Mouse (Mus musculus) midbrain, postnatal 0 days (tissue): ENCODE measurements around the gene Tead1. TPM values are rescaled to one million over a fixed set of nuclear protein-coding genes. Genes with fewer than 3 reads are reported as not detected.

Experiments used
- ATAC-seq: fragments of 200-750 bp; cut with Nextera tagmentation; 2 replicates; pipeline ENCODE4 v1.8.0; 2017; ENCODE audit warnings: moderate number of reproducible peaks, mild to moderate bottlenecking, moderate TSS enrichment, moderate library complexity; ENCODE audit not compliant: low FRiP score
- DNase-seq: peaks from one replicate; pipeline ENCODE4 v3.0.0-alpha.2; 2015; ENCODE audit warnings: low spot score
- H3K27ac ChIP-seq: fragments of 300-500 bp; sonication (generic); 2 replicates; pipeline ENCODE4 v1.5.1; 2014; ENCODE audit warnings: low read depth, mild to moderate bottlenecking, low read length, mixed read lengths
- H3K27me3 ChIP-seq: fragments of 300-500 bp; sonication (generic); 2 replicates; pipeline ENCODE4 v1.6.1; 2014; ENCODE audit warnings: low read length, control low read depth, mixed read lengths; ENCODE audit not compliant: insufficient read depth
- H3K36me3 ChIP-seq: fragments of 300-500 bp; sonication (generic); 2 replicates; pipeline ENCODE4 v1.6.1; 2014; ENCODE audit warnings: low read length, control low read depth, mixed read lengths; ENCODE audit not compliant: insufficient read depth
- H3K4me1 ChIP-seq: fragments of 300-500 bp; sonication (generic); 2 replicates; pipeline ENCODE4 v1.6.1; 2014; ENCODE audit warnings: mild to moderate bottlenecking, control low read depth, antibody characterized with exemption, low read length, mixed read lengths; ENCODE audit not compliant: insufficient read depth
- H3K4me2 ChIP-seq: fragments of 300-500 bp; sonication (generic); 2 replicates; pipeline ENCODE4 v1.6.1; 2014; ENCODE audit warnings: low read depth, mild to moderate bottlenecking, low read length, mixed read lengths; ENCODE audit not compliant: poor library complexity, severe bottlenecking
- H3K4me3 ChIP-seq: fragments of 300-500 bp; sonication (generic); 2 replicates; pipeline ENCODE4 v1.5.1; 2014; ENCODE audit warnings: low read depth, mild to moderate bottlenecking, low read length, moderate library complexity
- H3K9ac ChIP-seq: fragments of 300-500 bp; sonication (generic); replicated peaks from 2 replicates; pipeline ENCODE4 v1.6.1; 2014; ENCODE audit warnings: mild to moderate bottlenecking, low read length, moderate library complexity, mixed read lengths; ENCODE audit not compliant: poor library complexity, severe bottlenecking
- H3K9me3 ChIP-seq: fragments of 300-500 bp; sonication (generic); 2 replicates; pipeline ENCODE4 v1.6.1; 2016; ENCODE audit warnings: low read length, control low read depth
- CTCF ChIP-seq: IDR thresholded peaks from 2 replicates; pipeline ENCODE4 v1.5.1; 2016; ENCODE audit warnings: antibody characterized with exemption, mild to moderate bottlenecking
- whole genome bisulfite sequencing: fragments of 180-500 bp; shearing (Covaris S2); extraction: QIAGEN DNeasy Blood & Tissue Kit; methylation state at CpG from one replicate; pipeline ENCODE4 v1.1.7; 2014; 5-methylcytosine and 5-hydroxymethylcytosine counted together
- microRNA-seq: library from miRNA; unstranded; fragments of <30 nt; microRNA quantifications from one replicate; pipeline ENCODE4, GENCODE M21; 2016; ENCODE audit warnings: borderline number of aligned reads
- polyA plus RNA-seq: library from polyadenylated mRNA; unstranded; fragments of >200 nt; fragmentation: Nextera tagmentation; extraction: Ambion mirVana; gene quantifications from 2 replicates; pipeline ENCODE4 v1.2.1, GENCODE M21; 2015
- total RNA-seq: library from RNA; depleted of rRNA; stranded (reverse); fragments of >200 nt; gene quantifications from 2 replicates; pipeline ENCODE4 v1.2.3, GENCODE M21; 2014

Tead1 gene
- total and polyA plus RNA-seq, 2 experiments from 2014 or later, result 8.0 to 16.6 TPM

DNA sequence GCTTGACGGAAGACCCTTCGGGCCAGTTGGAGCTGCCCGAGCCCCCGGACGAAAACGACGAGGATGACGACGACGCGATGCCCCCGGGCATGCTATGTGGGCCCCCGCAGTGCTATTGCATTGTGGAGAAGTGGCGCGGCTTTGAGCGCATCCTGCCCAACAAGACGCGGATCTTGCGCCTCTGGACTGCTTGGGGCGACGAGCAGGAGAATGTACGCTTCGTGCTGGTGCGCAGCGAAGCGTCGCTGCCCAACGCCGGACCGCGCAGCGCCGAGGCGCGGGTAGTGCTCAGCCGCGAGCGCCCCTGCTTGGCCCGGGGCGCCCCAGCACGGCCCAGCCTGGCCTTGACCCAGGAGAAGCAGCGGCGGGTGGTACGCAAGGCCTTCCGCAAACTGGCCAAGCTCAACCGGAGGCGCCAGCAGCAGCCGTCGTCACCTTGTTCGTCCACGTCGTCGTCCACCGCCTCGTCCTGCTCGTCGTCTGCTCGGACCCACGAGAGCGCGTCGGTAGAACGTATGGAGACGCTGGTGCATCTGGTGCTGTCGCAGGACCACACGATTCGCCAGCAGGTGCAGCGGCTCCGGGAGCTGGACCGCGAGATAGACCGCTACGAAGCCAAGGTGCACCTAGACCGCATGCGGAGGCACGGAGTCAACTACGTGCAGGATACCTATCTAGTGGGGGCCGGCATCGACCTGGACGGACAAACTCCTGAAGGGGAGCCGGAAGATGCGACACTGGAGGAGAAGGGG lies 275.4 kb downstream of the Tead1 start:
- H3K4me2 ChIP-seq, result peak overlapping the region; percentile 75
- H3K4me1 ChIP-seq, result peaks cover 4% of the 10 kb centered on the region; the same call in 1 of the 2 replicates
- H3K36me3 ChIP-seq, result no peaks in the 10 kb centered on the region
- DNase-seq, result peak; percentile 13
- no peak for TF ChIP-seq CTCF
- H3K27ac ChIP-seq, result 0 out of 2 replicates have a peak overlapping the region, but pooled peaks have one; percentile 12
- 1% methylated on average over 76 of the region's 82 CpGs for WGBS
- peaks cover 25% of the 10 kb centered on the region for H3K27me3 ChIP-seq
- H3K9ac ChIP-seq, result peak overlapping the region; percentile 54
- H3K9me3 ChIP-seq, result no peaks in the 10 kb centered on the region
- H3K4me3 ChIP-seq, result peak overlapping the region; percentile 42
- peak; percentile 58; the same call in 1 of the 2 replicates for ATAC-seq

DNA sequence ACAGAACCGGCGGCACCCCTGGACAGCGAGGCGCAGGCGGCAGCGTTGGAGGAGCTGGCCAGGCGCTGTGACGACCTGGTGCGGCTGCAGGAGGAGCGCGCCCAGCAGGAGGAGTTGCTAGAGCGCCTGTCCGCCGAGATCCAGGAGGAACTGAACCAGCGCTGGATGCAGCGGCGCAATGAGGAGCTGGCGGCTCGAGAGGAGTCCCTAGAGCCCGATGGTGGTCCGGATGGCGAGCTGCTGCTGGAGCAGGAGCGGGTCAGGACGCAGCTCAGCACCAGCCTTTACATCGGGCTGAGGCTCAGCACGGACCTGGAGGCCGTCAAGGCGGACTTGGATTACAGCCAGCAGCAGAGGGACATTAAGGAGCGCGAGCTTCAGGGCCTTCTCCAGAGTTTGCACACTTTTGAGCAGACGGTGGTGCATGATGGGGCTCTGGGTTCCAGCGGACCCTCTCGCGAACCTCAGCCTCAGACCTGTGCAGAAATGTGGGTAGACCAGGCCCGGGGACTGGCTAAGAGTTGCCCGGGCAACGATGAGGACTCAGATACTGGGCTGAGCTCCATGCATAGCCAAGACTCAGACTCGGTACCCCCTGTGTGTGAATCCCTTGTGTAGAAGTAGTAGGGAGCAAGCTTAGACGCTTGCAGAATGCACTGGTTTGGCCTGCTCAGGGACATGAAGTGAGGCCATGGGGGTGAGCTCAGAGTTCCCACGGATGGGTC lies 276.1 kb downstream of the Tead1 start:
- TF ChIP-seq CTCF, result peak; percentile 32; the same call in 1 of the 2 replicates
- Histone ChIP-seq H3K36me3 (no peaks in the 10 kb centered on the region), H3K9ac (peak overlapping the region; percentile 54; the same call in 1 of the 2 replicates), H3K4me2 (peak overlapping the region; percentile 75), H3K9me3 (no peaks in the 10 kb centered on the region), H3K4me3 (peak overlapping the region; percentile 42), H3K4me1 (peaks cover 4% of the 10 kb centered on the region; the same call in 1 of the 2 replicates), H3K27ac (no peak overlapping the region), H3K27me3 (peaks cover 25% of the 10 kb centered on the region)
- 3% methylated on average over 40 of the region's 40 CpGs for WGBS
- DNase-seq, result peak; percentile 34
- ATAC-seq, result 0 out of 2 replicates have a peak, but pooled peaks have one; percentile 38

DNA sequence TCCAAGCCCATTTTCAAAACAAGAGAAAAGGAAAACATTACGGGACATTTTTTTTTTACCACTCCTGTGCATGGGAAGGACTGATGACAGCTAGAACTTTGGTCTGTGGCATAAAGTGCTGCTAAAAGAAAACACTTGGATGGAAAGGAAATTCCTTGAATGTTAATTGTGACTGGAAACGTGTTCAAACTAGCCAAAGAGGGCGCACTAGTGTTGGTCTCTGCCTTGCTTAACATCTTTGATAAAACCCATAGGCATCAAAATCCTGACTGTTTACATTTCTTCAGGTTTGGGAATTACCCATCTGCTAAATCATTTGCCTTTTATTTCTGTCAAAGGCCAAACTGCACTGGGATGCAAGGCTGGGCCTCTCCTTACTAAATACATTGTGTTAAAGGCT lies 276.8 kb downstream of the Tead1 start:
- H3K4me1 ChIP-seq, result peaks cover 4% of the 10 kb centered on the region; the same call in 1 of the 2 replicates
- H3K36me3 ChIP-seq, result no peaks in the 10 kb centered on the region
- DNase-seq (peak; percentile 24), ATAC-seq (no peak)
- no peak overlapping the region for H3K9ac ChIP-seq
- H3K27ac ChIP-seq, result no peak overlapping the region
- H3K27me3 ChIP-seq, result peaks cover 25% of the 10 kb centered on the region
- no peaks in the 10 kb centered on the region for H3K9me3 ChIP-seq
- H3K4me2 ChIP-seq, result peak overlapping the region; percentile 75
- peak; percentile 50 for TF ChIP-seq CTCF
- 38% methylated on average over 3 of the region's 3 CpGs for WGBS
- H3K4me3 ChIP-seq, result peak overlapping the region; percentile 42

Small RNA genes within 50 kb of the gene (microRNA-seq; reads per million reads assigned to microRNA genes)
- not detected for gene Gm44462
